Mouse (Mus musculus): ENCODE data around the gene Samd4b. TPM values are rescaled to one million over a fixed set of nuclear protein-coding genes. Genes with fewer than 3 reads are reported as not detected.

Gene Samd4b
- polyA plus RNA-seq, 1 experiment from 2014 or later = 35.6 TPM

DNA sequence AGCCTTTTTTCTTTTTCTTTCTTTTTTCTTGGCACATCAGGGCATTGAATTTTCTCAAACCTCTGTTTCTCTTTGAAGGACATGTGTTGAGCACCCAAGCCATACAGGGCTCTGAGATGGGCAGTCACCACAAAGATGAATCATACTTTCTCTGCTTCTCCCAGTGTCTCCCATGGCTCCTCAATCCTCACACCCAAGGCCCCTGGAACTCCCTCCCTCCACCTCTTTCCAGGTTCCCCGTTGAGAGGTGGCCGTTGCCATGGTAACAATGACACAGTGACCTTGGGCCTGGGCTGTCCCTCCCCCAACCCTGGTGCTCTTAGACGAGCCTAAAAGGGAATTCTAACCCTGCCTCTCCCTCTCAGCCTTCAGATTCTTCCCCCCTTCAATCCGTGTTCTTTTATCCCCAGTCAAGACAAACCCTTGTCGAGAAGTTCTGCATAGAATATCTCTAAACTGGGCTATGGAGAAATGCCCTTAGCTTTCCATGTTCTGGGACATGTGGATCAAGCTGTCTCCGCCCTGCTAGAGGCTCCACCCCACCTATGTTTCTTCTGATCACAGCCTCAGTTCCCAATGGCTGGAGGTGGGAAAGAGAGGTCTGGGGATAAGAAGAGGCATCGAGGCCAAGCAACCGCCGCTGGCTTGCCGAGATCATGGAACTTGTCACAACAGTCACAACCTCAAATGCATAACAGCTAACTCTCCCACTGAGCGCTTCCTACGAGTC lies 150.7 kb downstream of the Samd4b start:
- Histone ChIP-seq H3K27ac (0 out of 2 replicates have a peak overlapping the region, but pooled peaks have one; percentile 19), H3K4me2 (no peak overlapping the region), H3K9me3 (no peaks in the 10 kb centered on the region), H3K9ac (no peak overlapping the region), H3K4me3 (replicated peaks) (no peak overlapping the region), H3K36me3 (replicated peaks) (no peaks in the 10 kb centered on the region), H3K4me1 (peaks cover 14% of the 10 kb centered on the region), H3K27me3 (0 out of 2 replicates have a peak, but pooled peaks cover 14% of the 10 kb centered on the region)
- no peak for ATAC-seq (ENCODE audit: low FRiP score)
- 17% methylated on average over 12 of the region's 12 CpGs for WGBS

DNA sequence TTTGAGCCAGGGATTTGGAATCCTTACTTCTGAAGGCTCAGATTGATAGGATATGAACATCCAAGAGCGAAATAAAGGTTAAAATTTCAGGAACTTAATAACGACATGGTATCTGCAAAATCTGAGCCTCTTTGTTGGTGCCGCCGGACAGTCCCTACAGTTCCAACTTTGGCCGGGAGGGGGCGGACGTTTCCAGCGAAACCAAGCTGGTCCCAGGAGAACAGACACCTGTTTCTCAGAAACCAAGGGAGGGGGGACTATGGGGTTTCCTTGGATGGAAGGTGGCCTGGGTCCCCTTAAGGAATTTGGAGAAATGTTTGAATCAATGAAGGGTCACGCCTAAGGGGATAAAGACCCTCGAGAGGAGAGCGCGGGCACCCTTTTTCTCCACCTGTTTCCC lies 151.5 kb downstream of the Samd4b start:
- H3K9ac ChIP-seq = no peak overlapping the region
- H3K27me3 ChIP-seq = 0 out of 2 replicates have a peak, but pooled peaks cover 14% of the 10 kb centered on the region
- 5% methylated on average over 12 of the region's 12 CpGs for WGBS
- H3K4me3 ChIP-seq (replicated peaks) = no peak overlapping the region
- H3K9me3 ChIP-seq = no peaks in the 10 kb centered on the region
- H3K4me1 ChIP-seq = peaks cover 14% of the 10 kb centered on the region
- no peak overlapping the region for H3K4me2 ChIP-seq
- no peak overlapping the region for H3K27ac ChIP-seq
- no peaks in the 10 kb centered on the region for H3K36me3 ChIP-seq (replicated peaks)
- peak; percentile 25; the same call in 1 of the 2 replicates for ATAC-seq (ENCODE audit: low FRiP score)

DNA sequence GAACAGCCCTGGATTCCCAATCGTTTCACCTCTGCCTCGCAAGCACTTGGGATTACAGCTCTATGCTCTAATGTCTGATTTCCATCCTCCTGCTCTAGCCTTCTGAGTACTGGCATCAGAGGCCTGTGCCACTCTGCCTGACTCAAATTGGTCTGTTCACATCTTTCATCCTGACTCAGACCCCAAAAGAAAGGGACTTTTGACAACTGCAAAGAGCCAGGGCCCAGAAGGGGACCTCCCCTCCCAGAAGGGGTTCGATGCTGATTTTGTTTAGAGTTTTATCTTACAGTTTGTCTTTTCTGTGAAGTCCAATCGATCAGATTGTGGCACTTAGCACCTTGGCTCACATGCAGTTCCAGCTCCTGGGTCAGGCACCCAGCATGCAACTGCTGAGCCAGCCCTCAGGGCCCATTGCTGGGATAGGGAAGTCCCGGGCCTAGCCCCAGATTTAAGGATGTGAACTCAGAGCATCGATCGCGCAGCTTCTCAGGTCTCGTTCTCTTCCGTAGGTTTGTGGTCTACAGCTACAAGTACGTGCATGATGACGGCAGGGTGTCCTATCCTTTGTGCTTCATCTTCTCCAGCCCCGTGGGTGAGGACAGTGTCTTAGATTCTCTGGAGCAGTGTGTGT lies 153.5 kb downstream of the Samd4b start:
- H3K9ac ChIP-seq = no peak overlapping the region
- 0 out of 2 replicates have a peak, but pooled peaks cover 14% of the 10 kb centered on the region for H3K27me3 ChIP-seq
- H3K27ac ChIP-seq = no peak overlapping the region
- 87% methylated on average over 13 of the region's 13 CpGs for WGBS
- H3K9me3 ChIP-seq = no peaks in the 10 kb centered on the region
- no peak overlapping the region for H3K4me3 ChIP-seq (replicated peaks)
- no peak for ATAC-seq (ENCODE audit: low FRiP score)
- H3K4me1 ChIP-seq = peaks cover 14% of the 10 kb centered on the region
- H3K4me2 ChIP-seq = no peak overlapping the region
- no peaks in the 10 kb centered on the region for H3K36me3 ChIP-seq (replicated peaks)

DNA sequence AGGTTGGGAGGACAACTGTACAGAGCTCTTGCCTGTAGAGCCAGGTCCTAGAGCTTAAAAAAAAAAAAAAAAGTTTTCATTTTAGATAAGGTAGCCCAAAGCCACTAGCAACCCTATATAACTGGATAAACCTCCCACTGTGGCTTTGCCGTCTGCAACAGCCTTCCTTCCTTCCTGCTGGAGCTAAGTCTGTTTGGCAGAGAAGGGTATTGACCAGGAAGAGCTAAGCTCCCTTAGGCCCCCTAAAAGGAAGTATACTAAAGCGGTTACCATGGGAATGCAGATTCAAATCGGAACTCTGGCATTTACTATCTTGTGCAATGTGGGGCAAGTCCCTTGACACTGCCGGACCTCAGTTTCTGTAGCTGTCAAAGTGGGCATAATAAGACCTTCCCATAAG lies 155.3 kb downstream of the Samd4b start:
- Histone ChIP-seq H3K27ac (no peak overlapping the region), H3K4me1 (peaks cover 12% of the 10 kb centered on the region), H3K9ac (no peak overlapping the region), H3K9me3 (no peaks in the 10 kb centered on the region), H3K4me3 (replicated peaks) (no peak overlapping the region), H3K4me2 (no peak overlapping the region), H3K36me3 (replicated peaks) (no peaks in the 10 kb centered on the region), H3K27me3 (0 out of 2 replicates have a peak, but pooled peaks cover 14% of the 10 kb centered on the region)
- ATAC-seq (ENCODE audit: low FRiP score) = no peak
- 55% methylated on average over 4 of the region's 4 CpGs for WGBS

DNA sequence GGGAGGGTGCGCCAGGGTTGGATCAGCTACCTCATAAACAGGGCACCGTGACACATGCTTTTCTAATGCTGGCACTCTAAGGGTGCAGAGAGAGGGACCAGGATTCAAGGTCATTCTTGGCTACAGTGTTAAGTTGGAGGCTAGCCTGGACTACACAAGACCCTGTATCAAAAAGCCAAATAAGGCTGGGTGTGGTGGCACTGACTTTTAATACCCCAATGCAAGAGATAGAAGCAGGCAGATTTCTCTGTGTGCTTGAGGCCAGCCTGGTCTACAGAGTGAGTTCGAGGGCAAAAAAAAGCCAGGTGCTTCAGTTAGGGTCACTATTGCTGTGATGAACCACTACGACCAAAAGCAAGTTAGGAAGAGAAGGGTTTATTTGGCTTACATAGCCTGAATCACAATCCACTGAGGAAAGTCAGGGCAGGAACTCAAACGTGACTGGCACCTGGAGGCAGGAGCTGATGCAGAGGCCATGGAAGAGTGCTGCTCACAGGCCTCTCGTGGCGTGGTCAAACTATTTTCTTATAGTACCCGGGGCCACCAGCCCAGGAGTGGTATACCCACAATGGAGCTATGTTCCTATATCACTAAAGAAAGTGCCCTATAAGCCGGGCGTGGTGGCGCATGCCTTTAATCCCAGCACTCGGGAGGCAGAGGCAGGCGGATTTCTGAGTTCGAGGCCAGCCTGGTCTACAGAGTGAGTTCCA lies 156.0 kb downstream of the Samd4b start:
- no peak for ATAC-seq (ENCODE audit: low FRiP score)
- WGBS = 87% methylated on average over 14 of the region's 14 CpGs

DNA sequence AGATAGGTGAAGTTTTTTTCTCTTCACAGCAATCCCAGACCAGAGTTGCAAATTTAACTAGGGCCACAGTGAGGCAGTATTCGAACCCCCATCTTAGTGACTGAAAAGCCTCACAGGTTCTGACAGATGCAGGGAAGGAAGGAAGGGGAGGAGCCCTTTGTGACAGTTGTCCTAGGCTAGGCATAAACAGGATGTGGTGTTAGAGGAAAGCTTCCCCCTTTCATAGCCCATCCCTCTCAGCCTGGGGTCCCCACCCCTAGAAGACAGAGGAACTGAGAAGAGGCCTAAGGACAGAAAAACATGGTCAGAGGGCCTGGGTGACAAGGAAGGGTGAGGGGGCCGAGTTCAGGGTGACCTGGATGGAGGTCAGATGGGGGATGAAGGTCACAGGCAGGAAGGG lies 157.2 kb downstream of the Samd4b start:
- no peak overlapping the region for H3K27ac ChIP-seq
- H3K36me3 ChIP-seq (replicated peaks) = no peaks in the 10 kb centered on the region

More for the DNA sequence above, 156.0 kb downstream of the Samd4b start:
- H3K27ac ChIP-seq = no peak overlapping the region
- no peak overlapping the region for H3K4me2 ChIP-seq
- H3K27me3 ChIP-seq = 0 out of 2 replicates have a peak, but pooled peaks cover 14% of the 10 kb centered on the region
- no peaks in the 10 kb centered on the region for H3K9me3 ChIP-seq
- H3K4me1 ChIP-seq = peaks cover 9% of the 10 kb centered on the region
- no peak overlapping the region for H3K9ac ChIP-seq
- H3K4me3 ChIP-seq (replicated peaks) = no peak overlapping the region
- no peaks in the 10 kb centered on the region for H3K36me3 ChIP-seq (replicated peaks)

DNA sequence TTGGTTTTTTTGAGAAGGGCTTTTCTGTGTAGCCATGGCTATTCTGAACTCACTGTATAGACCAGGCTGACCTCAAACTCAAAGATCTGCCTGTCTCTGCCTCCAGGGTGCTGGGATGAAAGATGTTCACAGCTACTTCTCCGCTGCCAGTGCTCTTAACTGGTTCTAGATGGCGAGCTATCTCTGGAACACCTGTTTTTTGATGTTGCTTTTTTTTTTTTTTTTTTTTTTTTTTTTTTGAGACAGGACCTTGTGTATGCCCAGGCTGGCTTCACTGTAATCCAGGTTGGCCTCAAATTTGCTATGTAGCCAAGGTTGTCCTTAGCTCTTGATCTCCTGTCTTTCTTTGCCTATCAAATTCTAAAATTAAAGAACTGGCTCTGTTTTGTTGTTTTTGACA lies 159.2 kb downstream of the Samd4b start:
- 89% methylated on average over 2 of the region's 2 CpGs for WGBS
- no peaks in the 10 kb centered on the region for H3K9me3 ChIP-seq
- H3K4me1 ChIP-seq = peaks cover 23% of the 10 kb centered on the region
- ATAC-seq (ENCODE audit: low FRiP score) = no peak
- H3K4me2 ChIP-seq = no peak overlapping the region
- no peak overlapping the region for H3K4me3 ChIP-seq (replicated peaks)
- H3K36me3 ChIP-seq (replicated peaks) = 0 out of 2 replicates have a peak, but pooled peaks cover 4% of the 10 kb centered on the region
- H3K27me3 ChIP-seq = no peaks in the 10 kb centered on the region
- H3K27ac ChIP-seq = no peak overlapping the region
- H3K9ac ChIP-seq = no peak overlapping the region

More for the DNA sequence above, 157.2 kb downstream of the Samd4b start:
- 0 out of 2 replicates have a peak, but pooled peaks cover 11% of the 10 kb centered on the region for H3K27me3 ChIP-seq
- 59% methylated on average over 2 of the region's 2 CpGs for WGBS
- H3K9ac ChIP-seq = no peak overlapping the region
- peaks cover 4% of the 10 kb centered on the region for H3K4me1 ChIP-seq
- no peaks in the 10 kb centered on the region for H3K9me3 ChIP-seq
- H3K4me2 ChIP-seq = no peak overlapping the region
- ATAC-seq (ENCODE audit: low FRiP score) = no peak
- no peak overlapping the region for H3K4me3 ChIP-seq (replicated peaks)

DNA sequence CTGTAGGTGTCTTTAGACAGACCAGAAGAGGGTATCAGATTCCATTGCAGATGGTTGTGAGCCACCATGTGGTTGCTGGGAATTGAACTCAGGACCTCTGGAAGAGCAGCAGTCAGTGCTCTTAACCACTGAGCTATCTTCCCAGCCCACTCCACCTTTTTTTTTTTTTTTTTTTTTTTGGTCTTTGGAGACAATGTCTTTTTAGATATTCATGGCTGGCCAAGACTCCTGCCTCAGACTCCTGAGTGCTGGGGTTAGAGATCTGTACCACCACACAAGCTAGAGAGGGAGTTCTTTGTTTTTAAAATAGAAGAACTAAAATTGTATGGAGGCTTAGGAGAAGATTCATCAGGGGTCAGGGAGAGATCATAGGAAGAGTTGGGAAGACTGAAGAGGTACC lies 160.0 kb downstream of the Samd4b start:
- H3K4me2 ChIP-seq = no peak overlapping the region
- H3K9me3 ChIP-seq = no peaks in the 10 kb centered on the region
- H3K27me3 ChIP-seq = no peaks in the 10 kb centered on the region
- H3K27ac ChIP-seq = no peak overlapping the region
- no peak overlapping the region for H3K9ac ChIP-seq
- peaks cover 31% of the 10 kb centered on the region for H3K4me1 ChIP-seq
- no peak for ATAC-seq (ENCODE audit: low FRiP score)
- H3K4me3 ChIP-seq (replicated peaks) = no peak overlapping the region
- peaks cover 11% of the 10 kb centered on the region; the same call in 1 of the 2 replicates for H3K36me3 ChIP-seq (replicated peaks)

DNA sequence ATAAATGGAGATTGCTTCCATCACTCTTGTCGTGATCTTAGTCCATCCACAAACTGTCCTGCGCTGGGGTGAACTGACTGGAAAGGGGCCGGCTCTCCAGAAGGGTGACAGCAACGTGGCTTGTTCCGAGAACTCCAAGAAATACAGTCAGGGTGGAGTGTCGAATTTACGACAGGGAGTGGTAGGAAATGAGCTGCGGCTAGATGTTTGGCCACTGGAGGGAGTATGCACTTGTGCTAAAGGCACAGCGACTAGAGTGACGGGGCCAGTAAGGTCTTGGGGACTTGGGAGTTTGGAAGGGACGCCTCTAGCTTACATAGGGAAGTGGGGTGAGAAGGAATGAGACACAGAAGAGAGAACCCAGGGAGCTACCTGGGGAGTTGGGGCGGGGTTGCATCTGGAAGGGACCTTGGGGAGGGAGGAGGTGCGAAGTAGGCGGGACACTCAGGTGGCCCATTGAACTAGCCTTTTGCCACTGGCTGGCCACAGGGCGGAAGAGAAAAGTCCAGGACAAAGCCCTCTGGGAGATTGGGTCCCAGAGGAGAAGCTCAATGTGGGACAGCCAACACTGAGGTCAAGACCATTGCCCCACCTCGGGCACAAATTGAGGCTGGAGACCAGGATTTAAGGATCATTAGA lies 160.9 kb downstream of the Samd4b start, which contains the start of gene Gmfg:
Gene Gmfg (plus strand): TSS at position 516 of the 639 bp plus-strand sequence.
- peaks cover 17% of the 10 kb centered on the region; the same call in 1 of the 2 replicates for H3K36me3 ChIP-seq (replicated peaks)
- WGBS = 2% methylated on average over 16 of the region's 16 CpGs
- ATAC-seq (ENCODE audit: low FRiP score) = peak; percentile 20; the same call in 1 of the 2 replicates
- H3K9ac ChIP-seq = peak within 1 kb of the TSS; percentile 56
- peaks cover 31% of the 10 kb centered on the region for H3K4me1 ChIP-seq
- peak within 1 kb of the TSS; percentile 56; the same call in 1 of the 2 replicates for H3K27ac ChIP-seq
- no peaks in the 10 kb centered on the region for H3K9me3 ChIP-seq
- H3K4me3 ChIP-seq (replicated peaks) = peak within 1 kb of the TSS; percentile 92
- no peaks in the 10 kb centered on the region for H3K27me3 ChIP-seq
- H3K4me2 ChIP-seq = peak within 1 kb of the TSS; percentile 62

DNA sequence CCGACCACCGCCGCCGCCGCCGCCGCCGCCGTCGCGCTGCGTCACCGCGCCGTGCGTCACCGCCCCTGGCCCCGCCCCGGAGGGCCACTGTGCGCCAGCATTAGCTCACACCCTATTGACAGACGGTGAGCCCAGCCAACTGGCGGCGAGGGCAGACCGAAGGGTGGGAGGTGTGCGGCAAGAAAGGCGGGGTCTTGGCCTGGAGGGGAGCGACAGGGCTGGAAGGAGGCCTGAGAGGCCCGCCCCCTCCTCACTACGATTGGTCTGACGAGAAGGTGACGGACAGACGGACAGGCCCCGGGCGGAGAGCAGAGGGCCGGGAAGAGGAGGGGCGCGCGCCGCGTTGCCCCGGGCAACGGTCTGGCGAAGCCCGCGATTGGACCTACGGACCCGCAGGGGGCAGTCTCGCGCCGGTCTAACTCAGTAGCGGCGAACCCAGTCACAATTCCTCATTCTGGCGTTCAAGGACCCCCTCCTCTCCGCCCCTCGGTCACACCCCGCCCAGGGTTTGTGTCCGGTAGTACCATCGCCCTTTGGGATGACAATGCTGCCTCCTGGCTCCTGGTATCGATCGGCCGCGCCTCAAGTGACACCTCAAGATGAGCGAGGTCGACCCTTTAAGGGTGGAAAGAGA lies 161.6 kb downstream of the Samd4b start:
- Histone ChIP-seq H3K36me3 (replicated peaks) (peaks cover 18% of the 10 kb centered on the region; the same call in 1 of the 2 replicates), H3K4me1 (peaks cover 36% of the 10 kb centered on the region), H3K27me3 (no peaks in the 10 kb centered on the region), H3K9me3 (no peaks in the 10 kb centered on the region), H3K4me2 (peak overlapping the region; percentile 62), H3K9ac (peak overlapping the region; percentile 91), H3K27ac (peak overlapping the region; percentile 56; the same call in 1 of the 2 replicates), H3K4me3 (replicated peaks) (peak overlapping the region; percentile 92)
- peak; percentile 99 for ATAC-seq (ENCODE audit: low FRiP score)
- under 1% methylated on average over 54 of the region's 64 CpGs for WGBS

DNA sequence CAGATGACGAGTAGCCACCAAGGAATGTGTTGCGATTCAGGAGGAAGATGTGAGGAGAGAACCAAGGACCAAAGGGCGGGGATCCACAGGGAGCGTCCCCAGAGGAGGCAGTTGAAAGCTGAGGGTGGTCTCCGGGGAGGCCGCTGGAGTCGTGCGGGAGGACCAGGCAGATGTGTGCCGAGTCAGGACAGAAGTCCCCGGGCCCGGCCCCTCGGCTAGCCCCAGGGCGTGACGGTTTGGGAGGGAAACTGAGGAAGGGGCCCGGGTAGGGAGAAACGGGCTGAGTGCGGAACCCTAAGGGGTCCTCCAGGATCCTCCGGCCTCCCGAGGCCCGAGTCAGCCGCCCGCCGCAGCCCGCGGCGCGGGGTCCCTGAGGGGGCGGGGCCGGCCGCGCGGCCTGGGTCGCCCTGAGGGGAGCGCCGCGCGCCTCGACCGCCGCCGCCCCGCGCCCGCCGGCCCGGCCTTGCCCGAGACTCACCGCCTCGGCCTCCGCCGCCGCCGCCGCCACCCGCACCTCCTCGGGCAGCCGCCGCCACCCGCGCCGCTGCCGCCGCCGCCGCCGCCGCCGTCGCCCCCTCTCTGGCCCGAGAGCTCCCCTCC lies 162.2 kb downstream of the Samd4b start:
- H3K27ac ChIP-seq = 0 out of 2 replicates have a peak overlapping the region, but pooled peaks have one; percentile 31
- ATAC-seq (ENCODE audit: low FRiP score) = peak; percentile 27; the same call in 1 of the 2 replicates
- H3K9me3 ChIP-seq = no peaks in the 10 kb centered on the region
- H3K27me3 ChIP-seq = no peaks in the 10 kb centered on the region
- peaks cover 36% of the 10 kb centered on the region for H3K4me1 ChIP-seq
- H3K36me3 ChIP-seq (replicated peaks) = peaks cover 25% of the 10 kb centered on the region; the same call in 1 of the 2 replicates
- 0% methylated on average over 19 of the region's 70 CpGs for WGBS
- H3K4me3 ChIP-seq (replicated peaks) = peak overlapping the region; percentile 92
- peak overlapping the region; percentile 91 for H3K9ac ChIP-seq
- H3K4me2 ChIP-seq = peak overlapping the region; percentile 90

Data from forebrain, embryonic 12.5 days (tissue).